Mouse (Mus musculus) central nervous system, embryonic 14 days (tissue): ENCODE results near the gene Ing2. TPM values are rescaled to one million over a fixed set of nuclear protein-coding genes. Genes with fewer than 3 reads are reported as not detected.

Experiments
- polyA plus RNA-seq: library from polyadenylated mRNA; depleted of rRNA; stranded (reverse); fragments of >200 nt; gene quantifications from 2 replicates; pipeline ENCODE4 v1.2.3, GENCODE M21; 2012; rRNA removed

Ing2 gene
- 15.1 and 16.6 TPM in 2 replicates for polyA plus RNA-seq

GRCm38 (mm10) chr8:47674777-47675710 is at the start of gene Ing2:
Gene Ing2, minus strand, starts transcription at chr8:47675556.

GRCm38 (mm10) chr8:47713761-47714745 is 38.7 kb upstream of the Ing2 start, which contains the start of gene Cdkn2aip:
Gene Cdkn2aip, minus strand, starts transcription at chr8:47713932.

Other genes with a start within 250 kb of the Ing2 start
- 28.3 and 31.3 TPM in 2 replicates for gene Stox2, start 229.2 kb downstream of the Ing2 start, polyA plus RNA-seq
- 45.6 and 48.3 TPM in 2 replicates for gene Trappc11, start 142.1 kb downstream of the Ing2 start, polyA plus RNA-seq
- gene Rwdd4a, start 141.9 kb downstream of the Ing2 start, polyA plus RNA-seq: 28.5 and 29.0 TPM in 2 replicates
- gene Cdkn2aip, start 38.4 kb upstream of the Ing2 start, polyA plus RNA-seq: 20.0 and 20.4 TPM in 2 replicates
- gene Cldn24, start 146.6 kb upstream of the Ing2 start, polyA plus RNA-seq: 0.54 TPM in 1 of 2 replicates, not detected in the other
- gene Cldn22, start 148.9 kb upstream of the Ing2 start, polyA plus RNA-seq: 0.33 TPM in 1 of 2 replicates, not detected in the other